Mouse (Mus musculus) megakaryocyte, embryonic 14.5 days (primary cell): ENCODE measurements around the gene Naa60.

Experiments used
- FLI1 ChIP-seq: IDR thresholded peaks from 2 replicates; pipeline ENCODE4 v1.6.1; 2012; ENCODE audit warnings: low read length, inconsistent platforms, mixed read lengths
- GATA1 ChIP-seq: IDR thresholded peaks from 3 replicates; pipeline ENCODE4 v1.6.1; 2012; ENCODE audit warnings: mixed read lengths, low read length, inconsistent platforms, borderline replicate concordance

DNA sequence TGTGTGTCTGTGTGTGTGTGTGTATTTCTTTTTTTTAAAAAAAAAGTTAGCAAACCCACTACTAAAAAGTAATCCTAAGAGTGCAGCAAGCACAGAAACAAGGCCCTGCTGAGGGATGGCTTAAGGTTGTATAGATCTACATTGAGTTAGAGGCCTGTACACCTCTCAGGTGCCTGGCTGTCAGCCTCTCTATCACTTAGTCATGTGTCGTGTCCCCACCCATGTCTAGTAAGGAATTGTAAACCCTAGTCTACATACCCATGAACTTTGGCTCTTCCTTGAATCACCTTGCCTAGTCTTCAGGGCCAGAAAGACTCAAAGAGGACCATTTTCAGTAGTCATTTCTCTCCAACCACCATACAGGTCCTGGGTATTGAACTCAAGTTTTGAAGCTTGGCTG lies 24.4 kb downstream of the Naa60 start:
- TF ChIP-seq GATA1 (no peak), FLI1 (no peak)
